Mouse (Mus musculus): Measurements from ENCODE around the gene Atp4b. TPM values are rescaled to one million over a fixed set of nuclear protein-coding genes. Genes with fewer than 3 reads are reported as not detected.
A peak's percentile ranks its signal among the peaks of the same experiment; 100 is the strongest.

The Atp4b gene
- total RNA-seq, 2 experiments from 2014 or later = not detected

DNA sequence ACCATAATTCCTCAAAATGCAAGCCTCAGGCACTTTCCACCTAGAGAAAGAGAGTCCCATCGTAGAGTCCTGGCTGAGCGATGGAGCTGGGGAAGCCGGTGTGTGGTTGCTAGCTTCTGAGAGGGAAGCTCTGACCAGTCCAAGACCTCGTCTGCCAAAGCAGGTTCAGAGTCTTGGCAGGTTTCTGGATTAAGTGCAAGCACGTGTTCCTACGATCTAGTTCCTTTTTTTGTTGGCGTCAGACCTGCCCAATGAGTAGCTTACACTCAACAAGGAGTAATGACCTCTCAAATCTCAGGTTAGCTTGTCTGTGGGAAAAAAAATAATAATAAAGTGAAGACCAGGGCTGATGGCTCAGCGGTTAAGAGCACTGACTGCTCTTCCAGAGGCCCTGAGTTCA, 8.9 kb downstream of the Atp4b start:
- no peak for ATAC-seq (replicated peaks; ENCODE audit: low FRiP score, poor library complexity, severe bottlenecking)

DNA sequence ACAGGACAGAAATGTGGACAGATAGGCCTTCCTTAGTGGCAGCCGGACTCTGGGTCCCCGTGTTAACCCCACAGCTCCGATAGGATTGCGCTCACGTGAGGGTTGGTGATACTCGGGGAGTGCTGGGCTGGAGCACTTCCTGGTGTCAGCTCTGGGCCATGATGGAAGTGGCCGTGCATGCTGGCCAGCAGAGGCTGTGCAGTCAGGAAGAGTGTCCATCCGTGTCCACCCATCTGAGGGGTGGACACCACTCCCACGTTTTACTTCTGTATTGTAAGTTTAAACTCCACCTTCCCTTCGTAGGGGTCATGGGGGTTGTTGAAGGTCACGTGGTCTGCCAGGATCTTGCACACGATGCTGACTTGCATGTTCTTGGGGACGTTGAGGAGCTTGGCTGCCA, 10.3 kb downstream of the Atp4b start:
- no peak for ATAC-seq (replicated peaks; ENCODE audit: low FRiP score, poor library complexity, severe bottlenecking)

DNA sequence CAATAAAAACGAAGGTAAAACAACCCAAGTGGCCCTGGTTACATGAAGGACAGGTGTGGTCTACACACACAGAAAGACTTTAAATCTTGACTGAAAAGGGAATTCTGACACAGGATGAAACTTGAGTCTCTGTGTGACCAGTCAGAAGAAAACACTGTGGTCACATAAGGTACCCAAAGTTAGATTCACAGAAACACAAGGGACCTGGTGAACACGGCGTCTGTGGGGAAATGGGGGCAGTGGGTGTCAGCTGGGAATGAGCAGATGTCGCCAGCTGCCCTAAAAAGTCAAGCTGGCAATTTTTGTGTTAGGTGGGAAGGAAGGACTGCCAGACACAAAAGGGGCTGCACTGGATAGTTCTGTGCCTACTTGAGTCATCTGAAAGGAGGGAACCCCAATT, 13.6 kb downstream of the Atp4b start:
- ATAC-seq (replicated peaks; ENCODE audit: low FRiP score, poor library complexity, severe bottlenecking) = no peak

DNA sequence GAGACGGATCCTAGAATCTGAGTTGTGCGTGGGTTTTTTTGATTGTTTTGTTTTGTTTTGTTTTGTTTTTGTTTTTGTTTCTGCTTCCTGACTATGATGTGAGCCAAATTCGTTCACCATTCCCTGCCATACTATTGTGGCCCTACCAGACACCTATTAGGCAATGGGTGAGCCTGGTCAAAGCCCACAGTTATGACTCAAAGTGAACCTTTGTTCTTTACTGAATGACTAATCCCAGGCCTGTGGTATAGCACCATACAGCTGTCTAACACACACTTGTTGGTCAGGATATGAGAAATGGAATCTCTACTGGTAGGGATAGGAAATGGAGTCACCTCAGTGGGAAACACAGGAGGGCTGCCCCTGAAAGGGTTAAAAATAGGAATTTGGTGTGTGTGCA, 14.1 kb downstream of the Atp4b start:
- ATAC-seq (replicated peaks; ENCODE audit: low FRiP score, poor library complexity, severe bottlenecking) = no peak

DNA sequence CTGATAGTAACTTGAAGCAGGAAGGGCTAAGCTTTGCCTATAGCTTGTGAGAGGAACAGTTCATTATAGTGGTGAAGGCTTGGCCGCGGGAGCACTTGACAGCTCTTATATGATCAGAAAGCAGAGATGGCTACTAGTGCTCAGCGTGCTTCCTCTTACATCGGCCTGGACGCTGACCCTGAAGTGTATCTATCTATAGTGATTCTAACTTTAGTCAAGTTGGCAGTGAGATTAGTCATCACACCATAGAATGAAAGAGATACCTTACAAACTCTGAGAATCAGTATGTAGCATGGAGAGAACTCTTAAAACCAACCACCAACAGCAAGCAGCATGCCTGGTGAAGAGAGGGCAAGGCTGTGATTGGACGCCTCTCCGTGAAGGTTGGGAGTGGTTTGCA, 15.0 kb downstream of the Atp4b start:
- ATAC-seq (replicated peaks; ENCODE audit: low FRiP score, poor library complexity, severe bottlenecking) = no peak

DNA sequence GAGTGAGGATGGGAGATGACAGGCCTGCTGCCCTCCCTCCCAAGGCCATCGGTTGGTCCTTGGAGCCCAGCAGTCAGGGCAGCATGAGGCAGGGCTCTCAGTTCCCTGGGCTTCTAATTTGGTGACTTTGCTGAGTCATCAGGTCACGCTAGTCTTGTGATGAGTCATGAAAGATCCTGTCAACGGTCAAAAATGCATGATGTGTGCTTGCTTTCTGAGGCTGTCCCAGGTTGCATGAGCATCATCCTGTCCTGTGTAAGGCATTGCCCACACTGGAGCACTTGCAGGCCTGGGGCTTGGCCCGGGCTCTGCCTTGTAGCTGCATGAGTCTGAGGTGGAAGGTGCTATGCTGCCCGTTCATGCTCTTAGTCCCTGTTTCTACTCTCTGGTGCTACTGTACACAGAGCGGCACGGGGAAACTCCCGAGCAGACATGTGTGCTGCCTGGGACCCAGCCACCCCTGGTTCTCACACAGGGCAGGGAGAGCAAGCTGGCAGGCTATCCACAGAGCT, 23.4 kb downstream of the Atp4b start:
- peak; percentile 37; the same call in 1 of the 2 replicates for ATAC-seq (replicated peaks; ENCODE audit: low FRiP score, poor library complexity, severe bottlenecking)

DNA sequence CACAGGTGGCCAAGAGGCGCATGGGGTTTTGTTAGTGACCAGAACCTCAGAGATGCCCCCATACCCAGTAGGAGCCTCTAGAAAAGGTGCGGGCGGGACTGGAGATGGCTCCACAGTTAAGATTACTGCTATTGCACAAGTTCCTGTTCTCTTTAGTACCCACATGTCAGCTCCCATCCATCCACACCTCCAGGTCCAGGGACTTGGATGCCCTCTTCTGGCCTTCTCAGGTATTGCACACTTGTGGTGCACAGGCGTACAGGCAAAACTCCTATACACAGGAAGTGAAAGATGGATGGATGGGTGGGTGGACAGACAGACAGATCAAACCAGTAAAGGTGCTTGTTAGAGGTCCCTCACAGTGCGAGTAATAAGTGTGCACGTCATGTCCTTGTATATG, 34.8 kb downstream of the Atp4b start:
- no peak for ATAC-seq (replicated peaks; ENCODE audit: low FRiP score, poor library complexity, severe bottlenecking)

DNA sequence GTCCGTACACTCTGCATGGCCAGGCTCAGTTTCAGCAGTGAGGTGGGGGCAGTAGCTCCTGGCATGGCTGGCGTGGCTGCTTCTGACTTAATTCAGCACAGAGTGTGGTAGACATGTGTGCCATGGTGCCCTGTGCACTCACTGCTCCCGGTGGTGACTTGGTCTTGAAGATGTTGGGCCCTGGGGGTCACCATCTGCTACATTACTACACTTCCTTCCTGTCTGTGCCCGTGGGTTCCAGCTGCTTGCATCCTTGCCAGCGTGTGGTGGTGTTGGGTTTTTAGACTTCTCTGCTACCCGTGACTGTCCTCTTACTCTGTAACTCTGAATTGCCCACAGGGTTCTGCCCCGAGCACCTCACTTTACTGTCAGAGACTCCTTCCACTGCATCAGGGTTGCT, 36.4 kb downstream of the Atp4b start:
- ATAC-seq (replicated peaks; ENCODE audit: low FRiP score, poor library complexity, severe bottlenecking) = no peak

DNA sequence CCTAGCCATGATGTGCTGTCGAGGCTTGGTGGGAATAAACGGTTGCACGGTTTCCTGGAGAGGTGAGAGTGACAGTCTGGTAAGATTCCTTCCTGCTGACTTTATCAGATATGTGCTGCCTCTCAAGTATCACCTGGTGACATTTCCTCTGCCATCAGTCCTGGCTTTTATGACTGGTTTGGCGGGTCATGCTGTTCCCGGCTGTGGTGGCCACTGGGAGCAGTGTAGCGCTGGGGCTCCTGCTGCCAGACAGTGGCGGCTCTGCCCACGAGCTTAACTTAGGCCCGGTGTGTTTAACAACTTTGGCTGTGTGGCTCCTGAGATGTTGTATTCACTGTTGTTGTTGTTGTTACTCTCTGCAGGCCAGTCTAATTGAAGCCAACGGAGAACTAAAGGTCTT, 39.9 kb downstream of the Atp4b start:
- no peak for ATAC-seq (replicated peaks; ENCODE audit: low FRiP score, poor library complexity, severe bottlenecking)

DNA sequence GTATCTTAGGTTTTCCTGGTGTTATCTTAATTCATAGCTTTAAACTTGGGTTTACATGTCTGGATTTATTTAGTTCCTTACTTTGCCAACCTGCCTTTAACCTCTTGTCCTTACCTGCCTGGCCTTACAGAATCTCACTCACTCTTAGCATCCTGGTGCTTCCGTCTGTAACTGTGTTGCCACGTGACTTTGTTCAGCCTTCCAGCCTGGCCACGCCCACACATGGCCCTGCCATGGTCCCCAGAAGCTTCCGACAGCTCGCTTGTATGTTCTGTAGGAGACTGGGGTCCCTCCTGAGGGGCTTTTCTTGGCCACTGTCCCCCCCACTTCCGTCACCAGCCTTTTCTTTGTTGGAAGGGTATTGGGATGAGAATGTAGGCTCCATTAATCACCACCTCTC, 40.4 kb downstream of the Atp4b start:
- ATAC-seq (replicated peaks; ENCODE audit: low FRiP score, poor library complexity, severe bottlenecking) = no peak

DNA sequence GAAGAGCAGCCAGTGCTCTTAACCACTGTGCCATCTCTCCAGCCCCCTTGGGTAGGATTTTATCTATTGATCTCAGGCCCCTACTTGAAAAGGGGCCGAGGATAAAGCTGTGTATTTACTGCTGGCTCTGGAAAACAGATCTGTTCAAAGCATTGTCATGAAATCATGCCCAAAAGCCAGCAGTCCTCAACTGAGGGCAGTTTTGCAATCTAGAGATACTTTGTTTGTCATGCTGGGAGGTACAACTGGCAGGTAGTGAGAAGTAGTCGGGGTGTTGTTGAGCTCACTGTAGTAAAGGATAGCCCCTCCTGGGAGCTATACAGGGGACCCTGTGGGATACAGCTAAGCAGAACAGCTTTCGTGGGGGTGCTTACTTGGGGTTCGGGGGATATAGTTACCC, 42.7 kb downstream of the Atp4b start:
- ATAC-seq (replicated peaks; ENCODE audit: low FRiP score, poor library complexity, severe bottlenecking) = no peak

DNA sequence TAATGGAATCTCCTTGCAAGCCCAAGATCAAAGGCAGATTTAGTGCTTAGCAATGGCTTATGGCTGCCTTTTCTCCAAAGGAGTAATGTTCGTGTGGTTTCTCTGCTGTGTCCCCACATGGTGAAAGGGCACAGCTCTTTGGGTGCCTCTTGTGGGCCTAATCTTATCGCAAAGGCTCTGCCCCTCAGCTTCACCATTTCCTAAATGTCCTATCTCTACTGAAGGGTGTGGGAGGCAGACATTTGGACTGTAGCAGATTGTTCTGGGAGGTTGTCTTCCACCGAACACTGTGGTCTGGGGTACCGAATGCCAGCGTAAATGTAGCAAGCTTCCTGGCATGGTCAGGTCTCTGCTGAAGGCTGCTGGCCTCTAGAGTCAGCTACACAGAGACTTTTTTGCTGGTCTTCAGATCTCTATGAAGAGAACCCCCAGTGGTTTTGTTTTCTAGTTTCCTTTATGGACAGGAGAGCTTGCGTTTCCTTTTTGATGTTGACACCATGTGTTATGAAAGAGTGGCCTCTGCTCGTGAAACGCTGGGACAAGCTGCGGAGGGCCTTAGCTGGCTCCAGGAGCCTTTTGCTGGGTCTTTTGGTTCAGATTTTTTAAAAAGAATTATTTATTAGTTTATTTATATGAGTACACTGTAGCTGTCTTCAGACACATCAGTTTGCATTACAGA, 43.3 kb downstream of the Atp4b start:
- ATAC-seq (replicated peaks; ENCODE audit: low FRiP score, poor library complexity, severe bottlenecking) = no peak

DNA sequence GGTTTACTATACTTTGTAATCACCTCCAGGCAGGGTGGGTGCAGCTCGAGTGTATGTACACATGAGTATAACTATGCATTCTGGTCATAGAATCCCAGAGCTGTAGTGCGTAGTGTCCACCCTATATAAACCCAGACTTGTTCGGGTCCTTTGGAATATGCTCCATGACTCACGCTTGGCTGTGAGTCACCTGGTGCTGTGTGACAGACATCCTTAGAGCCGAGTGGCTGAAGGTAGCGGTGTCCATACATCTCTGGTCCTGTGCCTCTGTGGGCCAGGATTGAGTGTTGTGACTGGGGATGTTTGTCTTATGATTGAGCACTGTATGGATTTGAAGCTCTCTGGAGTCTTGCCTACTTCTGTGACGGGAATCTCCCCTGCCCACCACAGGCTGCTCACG, 44.0 kb downstream of the Atp4b start:
- ATAC-seq (replicated peaks; ENCODE audit: low FRiP score, poor library complexity, severe bottlenecking) = no peak

DNA sequence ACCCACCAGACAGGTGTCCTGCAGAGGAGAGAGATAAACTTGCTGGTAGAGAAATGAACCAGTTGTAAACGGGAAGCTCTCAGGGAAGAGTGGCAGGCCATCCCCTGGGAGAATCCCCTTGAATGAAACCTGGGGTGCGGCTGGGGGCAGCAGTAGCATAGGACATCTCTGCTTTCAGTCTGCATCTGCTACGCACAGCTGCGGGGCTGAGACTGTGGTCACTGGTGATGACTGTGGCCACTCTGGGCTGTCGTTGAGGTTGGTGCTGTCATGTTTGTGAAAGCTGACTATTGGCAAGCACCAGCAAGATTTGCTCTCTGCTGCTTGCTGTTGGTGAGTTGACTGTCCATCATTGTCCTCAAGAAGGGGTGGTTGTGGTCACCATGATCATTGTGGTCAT, 45.0 kb downstream of the Atp4b start:
- ATAC-seq (replicated peaks; ENCODE audit: low FRiP score, poor library complexity, severe bottlenecking) = no peak

DNA sequence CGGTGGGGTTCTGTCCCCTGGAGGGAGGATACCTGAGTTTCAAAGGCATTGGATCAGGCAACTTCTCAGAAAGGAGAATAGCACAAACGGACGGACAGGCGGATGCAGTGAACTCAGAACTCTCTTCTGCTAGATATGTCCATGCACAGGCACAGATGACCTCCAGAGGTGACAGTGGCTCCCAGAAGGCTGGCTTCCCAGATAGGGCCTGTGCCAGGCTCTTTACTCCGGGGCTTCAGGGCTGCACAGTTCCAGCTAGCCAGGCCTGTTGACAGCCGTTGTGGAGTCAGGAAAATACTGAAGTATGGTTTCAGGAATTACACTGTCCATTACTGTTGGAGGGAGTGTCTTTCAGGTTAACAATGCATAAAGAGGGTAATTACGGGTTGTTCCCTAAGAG, 46.6 kb downstream of the Atp4b start:
- ATAC-seq (replicated peaks; ENCODE audit: low FRiP score, poor library complexity, severe bottlenecking) = no peak

DNA sequence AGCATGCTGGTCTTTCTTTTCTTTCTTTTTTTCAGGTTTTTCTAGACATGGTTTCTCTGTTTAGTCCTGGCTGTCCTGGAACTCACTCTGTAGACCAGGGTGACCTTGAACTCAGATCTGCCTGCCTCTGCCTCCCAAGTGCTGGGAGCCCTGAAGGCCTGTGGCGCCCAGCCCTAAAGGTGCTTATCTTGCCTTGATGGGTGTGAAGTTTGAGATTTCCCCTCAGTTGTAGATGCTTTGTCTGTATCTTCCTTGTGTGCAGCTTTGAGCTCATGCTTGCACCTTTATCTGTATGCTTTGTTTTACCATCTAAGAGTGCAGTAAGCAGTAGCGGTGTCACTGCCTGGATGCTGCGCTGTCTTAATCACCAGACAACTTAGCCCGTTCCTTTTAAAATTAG, 53.5 kb downstream of the Atp4b start:
- no peak for ATAC-seq (replicated peaks; ENCODE audit: low FRiP score, poor library complexity, severe bottlenecking)

DNA sequence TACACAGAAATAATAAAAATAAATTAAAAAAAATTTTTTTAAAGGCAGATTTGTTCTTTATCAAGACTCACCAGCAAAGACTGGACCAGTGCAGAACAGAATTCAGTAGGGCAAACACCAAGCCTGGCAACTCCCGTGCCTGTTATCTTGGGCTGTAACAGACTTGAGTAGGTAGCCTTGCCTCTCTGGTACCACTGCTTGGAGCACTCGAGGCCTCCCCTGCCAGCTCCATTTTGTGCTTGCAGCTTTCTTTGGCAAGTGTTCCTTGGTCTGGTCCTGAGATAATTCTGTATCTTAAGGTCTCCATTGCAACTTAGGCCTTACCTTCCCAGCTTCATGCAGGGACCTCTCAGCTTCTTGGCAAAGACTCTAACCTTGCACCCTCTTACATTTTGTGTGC, 54.3 kb downstream of the Atp4b start:
- ATAC-seq (replicated peaks; ENCODE audit: low FRiP score, poor library complexity, severe bottlenecking) = no peak

DNA sequence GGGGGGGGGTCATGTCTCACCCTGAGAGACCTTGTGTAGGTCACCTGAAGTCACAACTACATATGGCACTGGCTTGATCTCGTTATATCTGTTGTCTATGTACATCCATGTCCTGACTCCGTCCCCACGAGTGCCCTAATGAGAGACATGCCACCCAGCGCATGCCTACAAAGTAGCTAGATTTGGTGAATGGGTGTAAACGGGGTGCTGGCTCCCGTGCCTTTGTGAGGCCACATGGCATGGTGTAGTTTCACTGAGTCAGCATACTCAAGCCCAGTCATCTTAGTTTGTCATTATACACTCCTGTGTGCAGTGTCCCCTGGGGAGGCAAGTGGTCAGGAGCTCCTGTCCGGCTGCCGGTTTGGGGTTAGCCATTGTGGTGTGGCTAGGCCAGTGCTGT, 56.0 kb downstream of the Atp4b start:
- ATAC-seq (replicated peaks; ENCODE audit: low FRiP score, poor library complexity, severe bottlenecking) = no peak

DNA sequence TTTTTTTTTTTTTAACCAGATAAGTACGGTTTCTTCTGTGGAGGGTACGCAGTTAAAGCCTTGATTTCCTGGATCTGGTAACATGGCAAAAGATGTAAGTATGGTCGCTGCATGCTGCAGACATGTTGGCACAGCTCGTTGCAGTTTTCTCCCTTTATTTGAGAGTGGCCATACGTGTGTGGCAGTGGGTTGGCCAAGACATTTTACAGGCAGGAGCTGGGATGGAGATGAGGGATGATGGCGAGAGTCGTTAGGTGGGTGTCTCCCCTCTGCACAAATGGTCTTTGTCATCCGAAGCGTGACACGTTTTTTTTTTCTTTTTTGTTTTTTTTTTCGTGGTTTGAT, 57.0 kb downstream of the Atp4b start:
- no peak for ATAC-seq (replicated peaks; ENCODE audit: low FRiP score, poor library complexity, severe bottlenecking)

DNA sequence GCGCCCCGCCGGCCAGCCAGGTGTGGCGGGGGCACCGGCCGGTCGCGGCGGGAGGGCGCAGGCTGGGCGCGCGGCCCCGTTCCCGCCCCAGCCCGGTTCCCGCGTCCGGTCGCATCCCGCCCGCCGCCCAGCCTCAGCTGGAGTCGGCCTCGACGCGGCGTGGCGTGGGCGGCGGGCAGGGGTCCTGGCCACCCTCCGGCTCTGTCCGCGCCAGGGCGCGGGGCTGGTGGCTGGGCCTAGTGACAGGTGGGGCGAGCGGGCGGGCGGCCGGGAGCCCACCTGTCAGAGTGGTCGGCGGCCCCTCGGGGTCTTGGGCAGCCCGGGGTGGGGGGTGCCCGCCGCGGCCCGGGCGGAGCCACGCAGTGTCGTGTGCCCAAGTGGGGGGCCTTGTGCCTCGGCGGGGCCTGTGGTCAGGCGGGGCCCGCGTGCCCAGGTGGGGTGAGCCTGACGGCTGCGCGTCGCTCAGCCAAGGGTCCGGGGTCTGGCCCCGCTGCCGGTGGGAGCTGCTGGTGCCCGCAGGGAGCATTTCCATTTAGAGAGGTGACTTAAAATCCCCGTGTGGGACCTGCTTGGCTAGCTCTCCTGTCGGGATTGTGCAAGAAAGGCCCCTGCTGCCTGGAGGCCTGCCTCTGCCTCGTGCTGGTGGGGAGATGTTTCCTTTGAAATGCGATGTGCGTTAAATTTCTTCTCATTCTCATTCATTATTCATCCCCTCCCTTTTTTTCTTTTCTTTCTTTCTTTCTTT, 57.6 kb downstream of the Atp4b start:
- 0 out of 2 replicates have a peak, but pooled peaks have one; percentile 7 for ATAC-seq (replicated peaks; ENCODE audit: low FRiP score, poor library complexity, severe bottlenecking)

DNA sequence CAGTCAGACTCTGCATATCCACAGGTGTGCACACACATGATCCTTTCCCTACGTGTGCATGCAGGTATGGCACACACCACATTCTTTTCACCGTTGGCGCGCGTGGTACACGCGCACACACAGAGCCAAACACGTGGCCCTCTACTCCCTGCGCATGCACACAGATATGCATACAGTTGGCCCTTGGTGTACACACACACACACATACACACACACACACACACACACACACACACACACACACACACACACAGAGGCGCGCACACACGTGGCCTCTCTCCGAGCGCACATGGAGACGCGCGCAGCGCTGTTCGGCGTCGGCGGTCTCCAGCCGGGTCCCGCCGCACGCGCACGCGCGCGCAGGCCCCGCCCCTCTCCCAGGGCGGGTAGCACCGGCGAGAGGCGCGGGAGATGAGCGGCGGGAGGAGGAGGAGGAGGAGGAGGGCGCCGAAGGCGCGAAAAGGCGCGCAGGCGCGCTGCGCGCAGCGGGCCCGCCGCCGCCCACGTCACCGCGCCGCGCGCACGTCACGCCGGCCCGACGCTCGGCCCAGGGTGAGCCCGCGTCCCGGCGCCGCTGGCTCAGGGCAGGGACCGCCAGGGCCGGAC, 58.3 kb downstream of the Atp4b start, which contains the start of gene Tfdp1:
TSS of gene Tfdp1 (plus strand) at position 497 of the 606 bp plus-strand sequence.
- ATAC-seq (replicated peaks; ENCODE audit: low FRiP score, poor library complexity, severe bottlenecking) = peak; percentile 85

All from erythroid progenitor cell, adult 5-6 weeks (primary cell).